Mouse (Mus musculus): ENCODE data around the gene Knop1. TPM values are rescaled to one million over a fixed set of nuclear protein-coding genes. Genes with fewer than 3 reads are reported as not detected.
A peak's percentile ranks its signal among the peaks of the same experiment; 100 is the strongest.

Gene Knop1
- total RNA-seq (2017), result 10.1 to 19.7 TPM (median 15.1 TPM) in 3 replicates

DNA sequence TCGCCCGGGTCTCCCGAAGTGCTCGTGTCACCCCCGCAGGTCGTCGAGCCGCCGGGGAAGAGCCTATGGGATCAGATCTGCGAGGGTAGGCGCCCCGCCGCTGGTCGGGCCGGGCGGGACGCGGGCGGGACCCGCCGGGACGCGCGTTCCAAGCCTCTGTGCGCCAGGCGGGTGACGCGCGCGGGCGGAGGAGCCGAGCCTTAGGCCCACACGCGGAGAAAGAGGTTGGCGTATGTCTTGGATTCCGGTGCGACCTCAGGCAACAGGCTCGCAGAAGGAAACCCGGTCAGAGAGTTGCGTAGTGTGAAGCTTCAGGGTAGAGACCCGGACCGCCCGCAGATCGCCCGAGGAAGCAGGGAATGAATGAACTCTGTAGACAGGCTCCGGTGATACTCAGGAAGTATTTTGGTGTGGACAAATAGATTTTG lies at the start of gene Knop1:
TSS of gene Knop1 (minus strand) at position 378 of the 428 bp plus-strand sequence.
- ATAC-seq (replicated peaks; ENCODE audit: insufficient number of reproducible peaks, low FRiP score, low TSS enrichment, poor library complexity, severe bottlenecking), result no peak

- no peak for ATAC-seq (replicated peaks; ENCODE audit: insufficient number of reproducible peaks, low FRiP score, low TSS enrichment, poor library complexity, severe bottlenecking)
These were observed 48.5 kb upstream of the Knop1 start for GRCm38 (mm10) chr7:118904530-118904929.

- no peak for ATAC-seq (replicated peaks; ENCODE audit: insufficient number of reproducible peaks, low FRiP score, low TSS enrichment, poor library complexity, severe bottlenecking)
These were observed 47.8 kb upstream of the Knop1 start for GRCm38 (mm10) chr7:118903879-118904278.

- ATAC-seq (replicated peaks; ENCODE audit: insufficient number of reproducible peaks, low FRiP score, low TSS enrichment, poor library complexity, severe bottlenecking), result no peak
These were observed 46.9 kb upstream of the Knop1 start for GRCm38 (mm10) chr7:118902944-118903343.

- ATAC-seq (replicated peaks; ENCODE audit: insufficient number of reproducible peaks, low FRiP score, low TSS enrichment, poor library complexity, severe bottlenecking), result no peak
These were observed 44.0 kb upstream of the Knop1 start for GRCm38 (mm10) chr7:118900090-118900489.

DNA sequence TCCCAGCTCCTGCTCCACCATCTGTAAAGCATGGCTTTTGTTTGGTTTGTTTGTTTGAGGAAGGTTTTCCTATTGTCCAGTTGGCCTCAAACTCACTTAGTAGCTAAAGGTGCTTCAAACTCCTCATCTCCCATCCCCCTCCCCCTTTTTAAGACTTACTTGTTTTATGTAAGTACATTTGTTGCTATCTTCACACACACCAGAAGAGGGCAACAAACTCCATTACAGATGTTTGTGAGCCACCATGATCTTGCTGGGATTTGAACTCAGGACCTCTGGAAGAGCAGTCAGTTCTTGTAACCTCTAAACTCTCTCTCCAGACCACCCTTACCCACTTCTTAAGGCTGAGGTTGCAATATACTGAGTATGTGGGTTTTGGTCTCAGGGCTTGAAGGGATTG lies 42.0 kb upstream of the Knop1 start:
- ATAC-seq (replicated peaks; ENCODE audit: insufficient number of reproducible peaks, low FRiP score, low TSS enrichment, poor library complexity, severe bottlenecking), result no peak

DNA sequence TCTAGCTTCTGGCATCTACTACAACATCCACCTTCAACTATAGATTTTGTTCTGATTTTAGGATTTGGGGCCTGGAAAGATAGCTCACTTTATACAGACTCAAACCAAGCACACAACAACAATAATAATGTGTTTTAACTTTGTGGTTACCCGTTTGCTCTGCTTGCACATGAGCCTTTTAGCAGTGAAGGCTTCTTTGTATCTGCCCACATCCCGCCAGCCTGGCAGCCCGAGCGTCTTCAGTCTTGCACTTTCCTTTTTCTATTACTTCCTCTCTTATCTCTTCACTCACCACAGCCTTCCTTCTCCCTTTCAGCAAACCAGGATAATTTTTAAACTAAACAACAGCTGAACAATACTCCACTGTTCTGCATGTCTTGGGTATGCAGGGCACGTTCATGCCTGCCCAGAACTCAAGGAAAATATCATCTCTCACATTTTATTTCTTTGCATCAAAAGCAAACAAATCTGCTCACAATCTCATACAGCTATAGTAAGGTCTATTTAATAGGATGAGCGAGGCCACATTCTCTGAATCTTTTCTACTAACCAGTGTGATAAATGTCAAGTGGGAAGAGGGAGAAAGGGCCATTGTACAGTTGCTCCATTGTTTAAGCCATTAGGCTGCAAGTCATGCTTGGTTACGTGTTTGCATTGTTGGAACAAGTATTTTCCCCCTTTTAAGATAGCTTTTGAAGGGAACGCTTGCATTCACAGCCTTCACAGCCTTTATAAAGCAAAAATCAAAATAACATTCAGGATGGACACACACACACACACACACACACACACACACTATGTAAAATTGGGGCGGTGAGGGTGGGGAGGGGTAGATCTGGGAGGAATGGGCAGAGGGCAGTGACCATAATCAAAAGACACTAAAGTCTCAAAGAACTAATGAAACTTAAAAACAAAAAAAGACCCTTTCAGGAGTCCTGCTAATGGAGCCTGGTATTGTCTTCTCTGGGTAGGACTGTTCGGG lies 39.7 kb upstream of the Knop1 start:
- ATAC-seq (replicated peaks; ENCODE audit: insufficient number of reproducible peaks, low FRiP score, low TSS enrichment, poor library complexity, severe bottlenecking), result no peak

- ATAC-seq (replicated peaks; ENCODE audit: insufficient number of reproducible peaks, low FRiP score, low TSS enrichment, poor library complexity, severe bottlenecking), result no peak
These were observed 33.1 kb upstream of the Knop1 start for GRCm38 (mm10) chr7:118889046-118889680.

GRCm38 (mm10) chr7:118887303-118888055 lies 31.4 kb upstream of the Knop1 start:
- ATAC-seq (replicated peaks; ENCODE audit: insufficient number of reproducible peaks, low FRiP score, low TSS enrichment, poor library complexity, severe bottlenecking), result no peak

- ATAC-seq (replicated peaks; ENCODE audit: insufficient number of reproducible peaks, low FRiP score, low TSS enrichment, poor library complexity, severe bottlenecking), result no peak
These were observed 28.9 kb upstream of the Knop1 start for GRCm38 (mm10) chr7:118884969-118885368.

DNA sequence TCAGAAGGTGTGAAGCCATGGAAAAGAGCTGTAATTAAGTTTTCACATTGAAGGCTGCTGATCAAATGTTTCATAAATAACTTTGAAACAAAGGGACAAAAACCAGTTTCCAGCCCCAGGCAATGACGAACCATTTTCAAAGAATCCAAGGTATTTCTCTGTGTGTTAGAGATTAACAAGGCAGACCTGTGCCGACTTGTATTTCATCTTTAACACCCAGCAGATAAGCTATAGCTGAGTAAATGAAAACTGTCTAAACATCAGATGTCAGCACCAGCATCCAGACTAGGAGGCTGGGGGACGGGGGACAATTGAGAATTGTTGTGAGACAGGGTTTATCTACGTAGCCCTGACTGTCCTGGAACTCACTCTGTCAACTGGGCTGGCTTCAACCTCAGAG lies 27.9 kb upstream of the Knop1 start:
- no peak for ATAC-seq (replicated peaks; ENCODE audit: insufficient number of reproducible peaks, low FRiP score, low TSS enrichment, poor library complexity, severe bottlenecking)

GRCm38 (mm10) chr7:118879466-118880029 lies 23.5 kb upstream of the Knop1 start:
- no peak for ATAC-seq (replicated peaks; ENCODE audit: insufficient number of reproducible peaks, low FRiP score, low TSS enrichment, poor library complexity, severe bottlenecking)

DNA sequence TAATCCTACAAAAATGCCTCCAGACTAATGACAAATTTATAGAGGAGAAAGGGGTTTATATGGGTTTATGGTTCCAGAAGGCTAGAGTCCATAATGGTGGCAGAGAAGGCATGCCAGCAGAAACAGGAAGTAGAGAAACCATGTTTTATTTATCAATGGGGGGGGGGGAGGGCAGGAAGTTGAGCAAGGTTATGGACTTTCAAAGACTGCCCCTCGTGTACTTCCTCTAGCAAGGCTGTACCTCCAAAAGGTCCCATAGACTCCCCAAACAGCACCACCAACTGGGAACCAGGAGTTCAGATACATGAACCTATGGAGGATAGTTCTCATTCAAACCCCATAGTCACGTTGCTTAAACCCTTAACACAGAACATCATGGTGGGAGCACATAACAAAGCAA lies 9.3 kb upstream of the Knop1 start:
- ATAC-seq (replicated peaks; ENCODE audit: insufficient number of reproducible peaks, low FRiP score, low TSS enrichment, poor library complexity, severe bottlenecking), result no peak

DNA sequence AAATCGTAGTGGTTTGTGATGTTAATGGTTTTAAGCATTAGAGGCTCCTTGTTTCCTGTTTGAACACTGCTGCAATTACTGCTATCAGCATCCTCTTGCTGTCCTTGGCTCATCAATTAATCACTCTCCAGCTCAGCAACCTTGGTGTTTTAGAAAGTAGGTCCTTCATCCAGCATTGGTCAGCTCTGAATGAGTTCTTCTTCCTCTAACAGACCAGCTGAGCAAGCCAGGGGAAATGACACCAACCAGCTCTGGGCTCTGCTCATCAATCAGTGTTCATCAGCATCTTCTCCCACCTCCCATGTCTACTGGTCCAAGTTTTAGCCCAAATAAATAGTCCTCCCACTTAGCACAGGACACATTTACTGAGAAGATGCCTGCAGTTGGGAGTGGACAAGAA lies 2.6 kb upstream of the Knop1 start:
- ATAC-seq (replicated peaks; ENCODE audit: insufficient number of reproducible peaks, low FRiP score, low TSS enrichment, poor library complexity, severe bottlenecking), result no peak

- ATAC-seq (replicated peaks; ENCODE audit: insufficient number of reproducible peaks, low FRiP score, low TSS enrichment, poor library complexity, severe bottlenecking), result peak; percentile 90
These were observed 730 bp downstream of the Knop1 start, which contains the start of gene Iqck for GRCm38 (mm10) chr7:118855171-118855876. TSS of gene Iqck (plus strand) at chr7:118855752.

DNA sequence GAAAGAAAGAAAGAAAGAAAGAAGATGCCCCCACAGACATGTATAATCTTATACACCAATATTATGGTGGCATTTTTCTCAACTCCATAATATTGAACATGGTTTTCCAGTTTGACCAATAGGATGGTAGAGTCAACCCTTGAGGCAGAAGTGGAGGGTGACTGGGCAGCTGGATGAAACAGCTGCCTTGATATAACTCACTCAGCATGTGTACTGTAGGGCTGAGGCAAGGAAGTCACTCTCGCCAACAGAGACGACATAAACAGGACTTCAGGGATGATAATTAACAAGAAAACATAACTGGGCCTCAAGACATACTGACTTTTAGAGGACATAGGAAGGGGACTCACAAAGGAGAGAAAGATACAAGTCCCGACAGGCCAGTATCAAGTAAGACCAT lies 1.4 kb downstream of the Knop1 start:
- ATAC-seq (replicated peaks; ENCODE audit: insufficient number of reproducible peaks, low FRiP score, low TSS enrichment, poor library complexity, severe bottlenecking), result no peak

DNA sequence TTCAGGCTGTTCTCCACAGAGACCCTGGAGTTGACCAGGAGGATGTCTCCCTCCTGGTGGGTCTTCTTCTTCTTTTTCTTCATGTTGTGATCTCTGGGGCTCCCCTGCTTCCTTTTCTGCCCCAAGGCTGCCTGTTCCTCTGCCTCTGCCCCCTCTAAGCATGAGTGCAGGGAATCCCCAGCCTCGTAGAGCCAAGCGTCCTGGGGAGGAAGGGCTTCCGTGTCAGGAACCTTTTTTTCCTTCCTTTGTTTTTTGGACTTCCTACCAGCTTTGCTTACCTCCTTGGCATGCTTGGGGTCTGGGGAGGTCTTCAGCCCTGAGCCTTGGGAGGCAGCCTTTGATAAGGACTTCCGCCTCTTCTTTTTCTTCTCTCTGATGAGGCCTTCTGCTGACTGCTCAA lies 3.4 kb downstream of the Knop1 start:
- ATAC-seq (replicated peaks; ENCODE audit: insufficient number of reproducible peaks, low FRiP score, low TSS enrichment, poor library complexity, severe bottlenecking), result no peak

DNA sequence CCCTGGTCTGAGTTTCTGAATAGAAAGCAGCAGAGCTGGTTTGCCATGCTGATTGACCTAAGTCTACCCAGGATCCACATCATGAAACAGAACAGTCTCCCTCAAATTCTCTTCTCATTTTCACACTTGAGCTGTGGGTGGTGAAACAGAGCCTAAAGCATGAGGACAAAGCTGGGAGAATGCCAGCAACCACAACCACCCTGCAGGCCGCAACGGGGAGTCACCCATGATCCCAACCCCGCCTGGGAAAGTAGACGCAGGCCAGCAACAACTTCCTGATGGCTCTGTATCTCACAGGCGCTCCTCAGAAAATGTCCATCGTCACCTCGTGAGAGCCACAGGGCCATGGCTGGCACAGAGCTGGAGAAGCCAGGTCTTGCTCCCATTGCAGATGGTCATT lies 4.5 kb downstream of the Knop1 start:
- no peak for ATAC-seq (replicated peaks; ENCODE audit: insufficient number of reproducible peaks, low FRiP score, low TSS enrichment, poor library complexity, severe bottlenecking)

Data from monocyte, adult 5-6 weeks (primary cell).